Mouse (Mus musculus) cerebellum, adult 2 months (tissue): ENCODE results near the gene Mlph. TPM values are rescaled to one million over a fixed set of nuclear protein-coding genes. Genes with fewer than 3 reads are reported as not detected.

Experiments
- DNase-seq, 2 experiments: peaks; one replicate each; pipeline ENCODE4 v3.0.0; 2021
- H3K27ac ChIP-seq: fragments of 200-500 bp; 2 replicates; pipeline ENCODE4 v1.5.1; 2012; ENCODE audit warnings: low read length, control low read depth, inconsistent platforms; ENCODE audit not compliant: insufficient read depth
- H3K27me3 ChIP-seq: fragments of 200-500 bp; 2 replicates; pipeline ENCODE4 v1.6.1; 2012; ENCODE audit warnings: inconsistent platforms, mild to moderate bottlenecking, low read length, moderate library complexity; ENCODE audit not compliant: control insufficient read depth, insufficient read depth
- H3K4me1 ChIP-seq: fragments of 200-500 bp; 2 replicates; pipeline ENCODE4 v1.6.1; 2011; ENCODE audit warnings: low read length; ENCODE audit not compliant: control insufficient read depth, insufficient read depth
- H3K4me3 ChIP-seq: fragments of 200-500 bp; replicated peaks from 2 replicates; pipeline ENCODE3; 2011; ENCODE audit warnings: mild to moderate bottlenecking, low read depth, low read length, control low read depth; ENCODE audit not compliant: insufficient read depth
- CTCF ChIP-seq: fragments of 200-500 bp; IDR thresholded peaks from 2 replicates; pipeline ENCODE4 v1.5.1; 2011; ENCODE audit warnings: low read depth, mild to moderate bottlenecking, control low read depth, low read length, moderate library complexity, borderline replicate concordance; ENCODE audit not compliant: insufficient read depth
- POLR2A ChIP-seq: fragments of 200-500 bp; IDR thresholded peaks from 2 replicates; pipeline ENCODE4 v1.6.1; 2011; ENCODE audit warnings: low read length, control low read depth, borderline replicate concordance; ENCODE audit not compliant: insufficient read depth
- WGBS: fragments of 180-500 bp; shearing (Covaris S2); methylation state at CpG from one replicate; pipeline ENCODE4 v1.1.7; 2018; 5-methylcytosine and 5-hydroxymethylcytosine counted together
- polyA plus RNA-seq: library from polyadenylated mRNA; depleted of rRNA; stranded (reverse); fragments of >200 nt; gene quantifications from 2 replicates; pipeline ENCODE4 v1.2.3, GENCODE M21; 2012

Mlph gene
- polyA plus RNA-seq, 1 experiment, result 2.5 TPM

- Histone ChIP-seq H3K4me3 (no peak overlapping the region), H3K27me3 (no peaks in the 10 kb centered on the region), H3K27ac (no peak overlapping the region), H3K4me1 (no peaks in the 10 kb centered on the region)
- no peak for DNase-seq
- TF ChIP-seq CTCF (no peak), POLR2A (no peak)
- WGBS, result 45% methylated on average over 6 of the region's 6 CpGs
These were observed 2.6 kb downstream of the Mlph start for GRCm38 (mm10) chr1:90917509-90917908.

- no peaks in the 10 kb centered on the region for H3K27me3 ChIP-seq
- no peak overlapping the region for H3K4me3 ChIP-seq
- WGBS, result 92% methylated on average over 9 of the region's 9 CpGs
- no peak for DNase-seq
- H3K4me1 ChIP-seq, result no peaks in the 10 kb centered on the region
- TF ChIP-seq POLR2A (no peak), CTCF (no peak)
- no peak overlapping the region for H3K27ac ChIP-seq
These were observed 6.8 kb downstream of the Mlph start for GRCm38 (mm10) chr1:90921687-90922086.

- TF ChIP-seq POLR2A (no peak), CTCF (no peak)
- H3K27me3 ChIP-seq, result no peaks in the 10 kb centered on the region
- H3K4me1 ChIP-seq, result no peaks in the 10 kb centered on the region
- WGBS, result 9% methylated on average over 4 of the region's 4 CpGs
- H3K4me3 ChIP-seq, result no peak overlapping the region
- no peak overlapping the region for H3K27ac ChIP-seq
- DNase-seq, result peak in 1 of 2 experiments; percentile 21
These were observed 11.1 kb downstream of the Mlph start for GRCm38 (mm10) chr1:90926030-90926429.

GRCm38 (mm10) chr1:90927308-90927707 is 12.4 kb downstream of the Mlph start:
- 37% methylated on average over 15 of the region's 15 CpGs for WGBS
- no peak for DNase-seq
- Histone ChIP-seq H3K4me1 (no peaks in the 10 kb centered on the region), H3K27me3 (no peaks in the 10 kb centered on the region), H3K4me3 (no peak overlapping the region), H3K27ac (no peak overlapping the region)
- TF ChIP-seq CTCF (no peak), POLR2A (no peak)

GRCm38 (mm10) chr1:90927929-90928574 is 13.2 kb downstream of the Mlph start:
- H3K4me1 ChIP-seq, result peaks cover 1% of the 10 kb centered on the region; the same call in 1 of the 2 replicates
- TF ChIP-seq CTCF, result no peak
- TF ChIP-seq POLR2A, result no peak
- no peaks in the 10 kb centered on the region for H3K27me3 ChIP-seq
- DNase-seq, result no peak
- WGBS, result 4% methylated on average over 23 of the region's 23 CpGs
- no peak overlapping the region for H3K27ac ChIP-seq
- H3K4me3 ChIP-seq, result no peak overlapping the region

GRCm38 (mm10) chr1:90928575-90928934 is 13.7 kb downstream of the Mlph start:
- Histone ChIP-seq H3K4me1 (peaks cover 5% of the 10 kb centered on the region; the same call in 1 of the 2 replicates), H3K27ac (no peak overlapping the region), H3K4me3 (no peak overlapping the region), H3K27me3 (no peaks in the 10 kb centered on the region)
- peak; percentile 58 to 72 for DNase-seq
- TF ChIP-seq POLR2A (no peak), CTCF (peak; percentile 59)
- 2% methylated on average over 6 of the region's 6 CpGs for WGBS

GRCm38 (mm10) chr1:90933001-90933400 is 18.1 kb downstream of the Mlph start:
- H3K27ac ChIP-seq, result no peak overlapping the region
- TF ChIP-seq CTCF, result no peak
- no peaks in the 10 kb centered on the region for H3K27me3 ChIP-seq
- 9% methylated on average over 5 of the region's 5 CpGs for WGBS
- H3K4me1 ChIP-seq, result peaks cover 5% of the 10 kb centered on the region; the same call in 1 of the 2 replicates
- H3K4me3 ChIP-seq, result no peak overlapping the region
- peak; percentile 47 to 76 for DNase-seq

- TF ChIP-seq CTCF, result no peak
- TF ChIP-seq POLR2A, result no peak
- Histone ChIP-seq H3K4me3 (no peak overlapping the region), H3K27me3 (no peaks in the 10 kb centered on the region), H3K4me1 (peaks cover 5% of the 10 kb centered on the region; the same call in 1 of the 2 replicates), H3K27ac (no peak overlapping the region)
- no peak for DNase-seq
- 91% methylated on average over 9 of the region's 9 CpGs for WGBS
These were observed 22.1 kb downstream of the Mlph start for GRCm38 (mm10) chr1:90936990-90937389.
